Mouse (Mus musculus) naive thymus-derived CD4-positive, alpha-beta T cell, adult 2 months (primary cell): ENCODE results near the gene Gm6217.
"Not testable (repeated sequence)": the region's sequence is repeated elsewhere in the genome, so short reads cannot be mapped to it uniquely, and the experiment has no call there.

Source experiments
- DNase-seq: peaks from one replicate; pipeline ENCODE4 v3.0.0-alpha.2; 2011; ENCODE audit warnings: low read depth

Gene Gm6217

GRCm38 (mm10) chr1:82931326-82931725 is at the start of gene Gm6217:
Gene Gm6217, minus strand, starts transcription at chr1:82931399.
- not testable (repeated sequence) for DNase-seq

- no peak for DNase-seq
Observed at GRCm38 (mm10) chr1:82977840-82978239, 46.6 kb upstream of the Gm6217 start.

GRCm38 (mm10) chr1:82975750-82976149 is 44.6 kb upstream of the Gm6217 start:
- DNase-seq = peak; percentile 54

GRCm38 (mm10) chr1:82974342-82974741 is 43.1 kb upstream of the Gm6217 start:
- no peak for DNase-seq

- DNase-seq = peak; percentile 84
Observed at GRCm38 (mm10) chr1:82973901-82974300, 42.7 kb upstream of the Gm6217 start.

- DNase-seq = peak; percentile 47
Observed at GRCm38 (mm10) chr1:82973244-82973643, 42.0 kb upstream of the Gm6217 start.

- DNase-seq = no peak
Observed at GRCm38 (mm10) chr1:82972046-82972445, 40.8 kb upstream of the Gm6217 start.

GRCm38 (mm10) chr1:82966413-82966812 is 35.2 kb upstream of the Gm6217 start:
- no peak for DNase-seq

GRCm38 (mm10) chr1:82959870-82960385 is 28.7 kb upstream of the Gm6217 start, which contains the start of gene Gm47955:
Gene Gm47955, plus strand, starts transcription at chr1:82960286.
- no peak for DNase-seq

- not testable (repeated sequence) for DNase-seq
Observed at GRCm38 (mm10) chr1:82955913-82956312, 24.7 kb upstream of the Gm6217 start, which contains the start of gene Gm7544. Gene Gm7544, minus strand, starts transcription at chr1:82956013.

GRCm38 (mm10) chr1:82948601-82949000 is 17.4 kb upstream of the Gm6217 start:
- no peak for DNase-seq

- DNase-seq = peak; percentile 26
Observed at GRCm38 (mm10) chr1:82946029-82946428, 14.8 kb upstream of the Gm6217 start.

GRCm38 (mm10) chr1:82943295-82943694 is 12.1 kb upstream of the Gm6217 start, which contains the start of gene A030003K21Rik:
Gene A030003K21Rik, minus strand, starts transcription at chr1:82943388.
- DNase-seq = not testable (repeated sequence)

- DNase-seq = not testable (repeated sequence)
Observed at GRCm38 (mm10) chr1:82942505-82942904, 11.3 kb upstream of the Gm6217 start.

GRCm38 (mm10) chr1:82938666-82939065 is 7.5 kb upstream of the Gm6217 start:
- DNase-seq = no peak

GRCm38 (mm10) chr1:82930558-82930957 is 641 bp downstream of the Gm6217 start:
- DNase-seq = not testable (repeated sequence)

GRCm38 (mm10) chr1:82924650-82925049 is 6.5 kb downstream of the Gm6217 start, which contains the start of gene A030014E15Rik:
Gene A030014E15Rik, plus strand, starts transcription at chr1:82924917.
- DNase-seq = no peak

- peak; percentile 31 for DNase-seq
Observed at GRCm38 (mm10) chr1:82913434-82913833, 17.8 kb downstream of the Gm6217 start.

- DNase-seq = no peak
Observed at GRCm38 (mm10) chr1:82913025-82913424, 18.2 kb downstream of the Gm6217 start, which contains the start of gene A030005L19Rik. Gene A030005L19Rik, plus strand, starts transcription at chr1:82913325.

- no peak for DNase-seq
Observed at GRCm38 (mm10) chr1:82905886-82906285, 25.3 kb downstream of the Gm6217 start.

GRCm38 (mm10) chr1:82901201-82901600 is 30.0 kb downstream of the Gm6217 start:
- DNase-seq = no peak

GRCm38 (mm10) chr1:82900567-82900966 is 30.6 kb downstream of the Gm6217 start:
- DNase-seq = peak; percentile 80

GRCm38 (mm10) chr1:82893269-82893668 is 37.9 kb downstream of the Gm6217 start:
- DNase-seq = peak; percentile 27
